ENCODE assay signal across 13 mouse cellular contexts in genomic region chr11:113666205-113666604, GRCm38 (mm10). TPM values are rescaled to one million over a fixed set of nuclear protein-coding genes. Genes with fewer than 3 reads are reported as not detected.
DNase-seq lines count a peak whose midpoint lies in the region; ATAC-seq and TF ChIP-seq lines count a peak whose summit lies in the region.
"Had no signal": no experiment of that assay in that cellular context is flagged by ENCODE, and none has a peak within 500 bp of the region (broad histone marks: within the 10 kb centered on the region; RNA-seq: fewer than 3 reads in every experiment).

No protein-coding gene starts in this region.

- peaks cover 27% of the 10 kb centered on the region for H3K4me1 ChIP-seq in heart, embryonic 12.5 days (replicated peaks)
- H3K4me1 ChIP-seq in heart, embryonic 10.5 days = peaks cover 27% of the 10 kb centered on the region
- peaks cover 7% of the 10 kb centered on the region; the same call in 1 of the 2 replicates for H3K4me1 ChIP-seq in lung, postnatal 0 days (ENCODE audit: insufficient read depth, low read depth, low read length)
- peaks cover 37% of the 10 kb centered on the region for H3K4me1 ChIP-seq in liver, embryonic 11.5 days (replicated peaks; ENCODE audit: control insufficient read depth, insufficient read depth, low read length)
- peaks cover 21% of the 10 kb centered on the region for H3K4me1 ChIP-seq in stomach, embryonic 16.5 days (ENCODE audit: control insufficient read depth, insufficient read depth, low read length)

- H3K9ac ChIP-seq in heart, embryonic 12.5 days = no peak overlapping the region
- H3K9ac ChIP-seq in lung, postnatal 0 days (replicated peaks; ENCODE audit: low read depth) = no peak overlapping the region
- no peak overlapping the region for H3K9ac ChIP-seq in liver, embryonic 11.5 days (ENCODE audit: low read depth, low read length)
- H3K9ac ChIP-seq in stomach, embryonic 16.5 days (ENCODE audit: low read length) = no peak overlapping the region
- H3K9ac ChIP-seq: hindbrain, embryonic 14.5 days had no signal

- no peak for TF ChIP-seq CTCF in lung, postnatal 0 days (IDR thresholded peaks at IDR 0.05)

- peaks cover 66% of the 10 kb centered on the region for H3K36me3 ChIP-seq in heart, embryonic 12.5 days
- peaks cover 56% of the 10 kb centered on the region for H3K36me3 ChIP-seq in heart, embryonic 10.5 days
- H3K36me3 ChIP-seq in lung, postnatal 0 days (ENCODE audit: insufficient read depth, low read length) = peaks cover 17% of the 10 kb centered on the region; the same call in 1 of the 2 replicates
- H3K36me3 ChIP-seq in liver, embryonic 11.5 days (ENCODE audit: control insufficient read depth, insufficient read depth, low read length) = peaks cover 35% of the 10 kb centered on the region
- peaks cover 15% of the 10 kb centered on the region for H3K36me3 ChIP-seq in stomach, embryonic 16.5 days (ENCODE audit: control insufficient read depth, insufficient read depth, low read length)

- 0 out of 2 replicates have a peak, but pooled peaks have one; percentile 51 for ATAC-seq in heart, embryonic 12.5 days (ENCODE audit: insufficient number of reproducible peaks, low FRiP score)
- ATAC-seq in lung, postnatal 0 days = no peak
- ATAC-seq in liver, embryonic 11.5 days (replicated peaks; ENCODE audit: low FRiP score) = 0 out of 2 replicates have a peak, but pooled peaks have one; percentile 58
- ATAC-seq in stomach, embryonic 16.5 days (ENCODE audit: insufficient read depth, low FRiP score) = no peak
- ATAC-seq: forebrain, embryonic 14.5 days had no signal

- TF ChIP-seq EP300 in lung, postnatal 0 days (IDR thresholded peaks at IDR 0.05) = no peak

- H3K27me3 ChIP-seq in heart, embryonic 12.5 days (replicated peaks) = no peaks in the 10 kb centered on the region
- no peaks in the 10 kb centered on the region for H3K27me3 ChIP-seq in heart, embryonic 10.5 days (ENCODE audit: insufficient read depth, poor library complexity, severe bottlenecking)
- no peaks in the 10 kb centered on the region for H3K27me3 ChIP-seq in lung, postnatal 0 days (replicated peaks; ENCODE audit: insufficient read depth, low read length)
- H3K27me3 ChIP-seq in liver, embryonic 11.5 days (replicated peaks; ENCODE audit: control insufficient read depth, insufficient read depth, low read length) = no peaks in the 10 kb centered on the region
- no peaks in the 10 kb centered on the region for H3K27me3 ChIP-seq in stomach, embryonic 16.5 days (ENCODE audit: control insufficient read depth, insufficient read depth, low read length)

- no peak overlapping the region for H3K4me3 ChIP-seq in heart, embryonic 12.5 days
- no peak overlapping the region for H3K4me3 ChIP-seq in heart, embryonic 10.5 days
- H3K4me3 ChIP-seq in lung, postnatal 0 days (ENCODE audit: low read depth, low read length) = no peak overlapping the region
- H3K4me3 ChIP-seq in liver, embryonic 11.5 days (ENCODE audit: low read depth, low read length) = no peak overlapping the region
- H3K4me3 ChIP-seq in stomach, embryonic 16.5 days (replicated peaks; ENCODE audit: low read length) = no peak overlapping the region

- H3K9me3 ChIP-seq in heart, embryonic 12.5 days (replicated peaks) = no peaks in the 10 kb centered on the region
- H3K9me3 ChIP-seq in heart, embryonic 10.5 days = no peaks in the 10 kb centered on the region
- no peaks in the 10 kb centered on the region for H3K9me3 ChIP-seq in lung, postnatal 0 days (ENCODE audit: low read length)
- no peaks in the 10 kb centered on the region for H3K9me3 ChIP-seq in liver, embryonic 11.5 days (ENCODE audit: control insufficient read depth, low read length)
- H3K9me3 ChIP-seq in stomach, embryonic 16.5 days (replicated peaks; ENCODE audit: control insufficient read depth, low read length) = no peaks in the 10 kb centered on the region

- H3K4me2 ChIP-seq in heart, embryonic 12.5 days = no peak overlapping the region
- no peak overlapping the region for H3K4me2 ChIP-seq in lung, postnatal 0 days (replicated peaks; ENCODE audit: low read depth, low read length)
- peak overlapping the region; percentile 33 for H3K4me2 ChIP-seq in liver, embryonic 11.5 days
- H3K4me2 ChIP-seq in stomach, embryonic 16.5 days (ENCODE audit: low read depth, low read length) = 0 out of 2 replicates have a peak overlapping the region, but pooled peaks have one; percentile 11
- H3K4me2 ChIP-seq: hindbrain, embryonic 14.5 days had no signal

- WGBS in heart, embryonic 12.5 days = 64% methylated on average over 6 of the region's 6 CpGs
- 68% methylated on average over 6 of the region's 6 CpGs for WGBS in heart, embryonic 10.5 days
- 56% methylated on average over 6 of the region's 6 CpGs for WGBS in lung, postnatal 0 days
- WGBS in liver, embryonic 11.5 days = 56% methylated on average over 6 of the region's 6 CpGs
- WGBS in stomach, embryonic 16.5 days = 56% methylated on average over 6 of the region's 6 CpGs

- no peak for DNase-seq in heart, embryonic 10.5 days (ENCODE audit: low spot score)
- DNase-seq in lung, postnatal 0 days (ENCODE audit: low spot score) = no peak
- DNase-seq in lung, postnatal 10 days = no peak
- DNase-seq in liver, embryonic 11.5 days (ENCODE audit: low spot score) = no peak
- no peak for DNase-seq in yolk sac, embryonic 10.5 days (ENCODE audit: low spot score)
- no peak for DNase-seq in adipocyte (ENCODE audit: low spot score)
- DNase-seq: cerebellum, adult 18-20 months; layer of hippocampus, adult 9-11 months; midbrain, embryonic 14.5 days had no signal

- no peak overlapping the region for H3K27ac ChIP-seq in heart, embryonic 12.5 days (ENCODE audit: poor library complexity, severe bottlenecking)
- H3K27ac ChIP-seq in heart, embryonic 10.5 days = no peak overlapping the region
- peak overlapping the region; percentile 68; the same call in 1 of the 2 replicates for H3K27ac ChIP-seq in lung, postnatal 0 days (ENCODE audit: low read length)
- H3K27ac ChIP-seq in liver, embryonic 11.5 days (ENCODE audit: low read depth, low read length) = peak overlapping the region; percentile 38; the same call in 1 of the 2 replicates
- H3K27ac ChIP-seq in stomach, embryonic 16.5 days (ENCODE audit: low read length) = peak overlapping the region; percentile 73; the same call in 1 of the 2 replicates
- H3K27ac ChIP-seq: hindbrain, embryonic 14.5 days had no signal

RNA-seq across cellular contexts. Expression of gene Slc39a11, which starts 16.3 kb away (rescaled TPM):
- polyA plus RNA-seq in heart, embryonic 12.5 days (2016; fragmentation: Nextera tagmentation; extraction: Ambion mirVana) = 19.0 and 22.4 TPM in 2 replicates
- polyA plus RNA-seq in heart, embryonic 10.5 days (2016; fragmentation: Nextera tagmentation; extraction: Ambion mirVana) = 23.0 and 26.6 TPM in 2 replicates
- 14.3 and 15.1 TPM in 2 replicates for polyA plus RNA-seq in lung, postnatal 0 days (2015; fragmentation: Nextera tagmentation; extraction: Ambion mirVana)
- polyA plus RNA-seq in liver, embryonic 11.5 days (2014; fragmentation: Nextera tagmentation; extraction: Ambion mirVana) = 20.9 TPM in 2 replicates
- 47.9 and 50.3 TPM in 2 replicates for polyA plus RNA-seq in stomach, embryonic 16.5 days (2015; fragmentation: Nextera tagmentation; extraction: Ambion mirVana)

RNA-seq across cellular contexts. Expression of gene Cog1, which starts 17.2 kb away (rescaled TPM):
- 20.9 and 21.7 TPM in 2 replicates for polyA plus RNA-seq in heart, embryonic 12.5 days (2016; fragmentation: Nextera tagmentation; extraction: Ambion mirVana)
- polyA plus RNA-seq in heart, embryonic 10.5 days (2016; fragmentation: Nextera tagmentation; extraction: Ambion mirVana) = 23.2 and 23.3 TPM in 2 replicates
- 18.6 and 19.0 TPM in 2 replicates for polyA plus RNA-seq in lung, postnatal 0 days (2015; fragmentation: Nextera tagmentation; extraction: Ambion mirVana)
- 24.0 and 24.7 TPM in 2 replicates for polyA plus RNA-seq in liver, embryonic 11.5 days (2014; fragmentation: Nextera tagmentation; extraction: Ambion mirVana)
- 17.3 and 20.8 TPM in 2 replicates for polyA plus RNA-seq in stomach, embryonic 16.5 days (2015; fragmentation: Nextera tagmentation; extraction: Ambion mirVana)

RNA-seq across cellular contexts. Expression of gene Fam104a, which starts 17.8 kb away (rescaled TPM):
- polyA plus RNA-seq in heart, embryonic 12.5 days (2016; fragmentation: Nextera tagmentation; extraction: Ambion mirVana) = 53.0 and 53.3 TPM in 2 replicates
- polyA plus RNA-seq in heart, embryonic 10.5 days (2016; fragmentation: Nextera tagmentation; extraction: Ambion mirVana) = 56.2 and 60.7 TPM in 2 replicates
- polyA plus RNA-seq in lung, postnatal 0 days (2015; fragmentation: Nextera tagmentation; extraction: Ambion mirVana) = 41.3 and 44.1 TPM in 2 replicates
- 58.7 and 62.3 TPM in 2 replicates for polyA plus RNA-seq in liver, embryonic 11.5 days (2014; fragmentation: Nextera tagmentation; extraction: Ambion mirVana)
- 36.2 and 41.2 TPM in 2 replicates for polyA plus RNA-seq in stomach, embryonic 16.5 days (2015; fragmentation: Nextera tagmentation; extraction: Ambion mirVana)

RNA-seq across cellular contexts. Expression of gene D11Wsu47e, which starts 18.0 kb away (rescaled TPM):
- polyA plus RNA-seq in heart, embryonic 12.5 days (2016; fragmentation: Nextera tagmentation; extraction: Ambion mirVana) = 19.0 and 20.7 TPM in 2 replicates
- 21.8 and 26.3 TPM in 2 replicates for polyA plus RNA-seq in heart, embryonic 10.5 days (2016; fragmentation: Nextera tagmentation; extraction: Ambion mirVana)
- 10.3 and 11.9 TPM in 2 replicates for polyA plus RNA-seq in lung, postnatal 0 days (2015; fragmentation: Nextera tagmentation; extraction: Ambion mirVana)
- polyA plus RNA-seq in liver, embryonic 11.5 days (2014; fragmentation: Nextera tagmentation; extraction: Ambion mirVana) = 22.4 and 22.9 TPM in 2 replicates
- polyA plus RNA-seq in stomach, embryonic 16.5 days (2015; fragmentation: Nextera tagmentation; extraction: Ambion mirVana) = 13.9 and 17.1 TPM in 2 replicates

RNA-seq across cellular contexts. Expression of gene Cpsf4l, which starts 43.6 kb away (rescaled TPM):
- polyA plus RNA-seq in heart, embryonic 12.5 days (2016; fragmentation: Nextera tagmentation; extraction: Ambion mirVana) = not detected in 2 replicates
- 0.15 and 0.34 TPM in 2 replicates for polyA plus RNA-seq in heart, embryonic 10.5 days (2016; fragmentation: Nextera tagmentation; extraction: Ambion mirVana)
- 0.17 and 0.25 TPM in 2 replicates for polyA plus RNA-seq in lung, postnatal 0 days (2015; fragmentation: Nextera tagmentation; extraction: Ambion mirVana)
- polyA plus RNA-seq in liver, embryonic 11.5 days (2014; fragmentation: Nextera tagmentation; extraction: Ambion mirVana) = 0.18 and 0.29 TPM in 2 replicates
- polyA plus RNA-seq in stomach, embryonic 16.5 days (2015; fragmentation: Nextera tagmentation; extraction: Ambion mirVana) = 0.18 and 0.41 TPM in 2 replicates
- polyA plus RNA-seq: forebrain, embryonic 14.5 days had no signal

Comparison
In these comparisons a context has a peak if more than half of its experiments do, and no peak if none do; other contexts are left out.
1. ATAC-seq: peak in heart, embryonic 12.5 days (single experiment) and liver, embryonic 11.5 days (single experiment); none in lung, postnatal 0 days (single experiment) and stomach, embryonic 16.5 days (single experiment).
2. H3K27ac ChIP-seq: peak in lung, postnatal 0 days (single experiment), liver, embryonic 11.5 days (single experiment) and stomach, embryonic 16.5 days (single experiment); none in heart, embryonic 12.5 days (single experiment) and heart, embryonic 10.5 days (single experiment).
3. H3K4me2 ChIP-seq: peak in liver, embryonic 11.5 days (single experiment) and stomach, embryonic 16.5 days (single experiment); none in heart, embryonic 12.5 days (single experiment) and lung, postnatal 0 days (single experiment).